Mouse (Mus musculus): Measurements from ENCODE around the gene Eri2. TPM values are rescaled to one million over a fixed set of nuclear protein-coding genes. Genes with fewer than 3 reads are reported as not detected.

The Eri2 gene
- 18.5 and 18.8 TPM in 2 replicates for polyA plus RNA-seq (2015; fragmentation: Nextera tagmentation; extraction: Ambion mirVana)

DNA sequence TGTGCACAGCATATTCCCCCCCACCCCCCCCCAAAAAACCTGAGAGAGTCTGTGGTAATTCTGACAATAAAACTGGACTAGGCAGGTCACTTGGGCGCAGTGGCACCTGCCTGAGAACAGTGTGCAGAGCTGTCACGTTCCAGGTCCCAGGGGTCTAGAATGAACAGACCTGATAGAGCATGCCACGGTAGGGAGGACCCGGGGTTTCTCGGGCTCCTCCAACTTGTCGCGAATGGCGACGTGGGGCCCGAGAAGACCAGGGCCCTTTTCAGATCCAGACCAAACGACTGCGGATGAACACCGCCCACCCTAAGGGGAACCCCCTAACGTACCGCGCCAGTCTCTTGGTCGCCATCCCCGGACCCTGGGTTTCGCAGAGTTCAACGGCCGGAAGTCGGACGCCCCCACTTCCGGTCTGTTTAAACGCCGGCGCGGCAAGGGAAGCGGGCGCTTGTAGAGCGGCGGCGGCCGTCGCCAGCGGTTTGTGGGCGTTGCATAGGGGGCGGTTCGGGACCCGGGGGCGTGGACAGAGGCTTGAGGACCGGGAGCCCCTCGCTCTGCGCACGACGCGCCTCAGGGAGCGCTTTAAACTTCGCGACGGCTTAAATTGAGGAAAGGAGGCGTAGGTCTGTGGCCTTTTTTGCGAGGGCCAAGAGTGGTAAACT, at the start of gene Eri2, which contains the start of gene Rexo5:
Gene Eri2 (minus strand): TSS at position 473 of the 665 bp plus-strand sequence.
Gene Rexo5 (plus strand): TSS at position 421 of the 665 bp plus-strand sequence.
- Histone ChIP-seq H3K4me2 (peak within 1 kb of the TSS; percentile 74), H3K27ac (peak within 1 kb of the TSS; percentile 69), H3K4me1 (replicated peaks) (peaks cover 21% of the 10 kb centered on the region), H3K36me3 (peaks cover 16% of the 10 kb centered on the region), H3K4me3 (peak within 1 kb of the TSS; percentile 69), H3K27me3 (no peaks in the 10 kb centered on the region), H3K9me3 (no peaks in the 10 kb centered on the region), H3K9ac (peak within 1 kb of the TSS; percentile 76)
- under 1% methylated on average over 53 of the region's 53 CpGs for WGBS
- peak; percentile 98 for ATAC-seq (ENCODE audit: low FRiP score)

DNA sequence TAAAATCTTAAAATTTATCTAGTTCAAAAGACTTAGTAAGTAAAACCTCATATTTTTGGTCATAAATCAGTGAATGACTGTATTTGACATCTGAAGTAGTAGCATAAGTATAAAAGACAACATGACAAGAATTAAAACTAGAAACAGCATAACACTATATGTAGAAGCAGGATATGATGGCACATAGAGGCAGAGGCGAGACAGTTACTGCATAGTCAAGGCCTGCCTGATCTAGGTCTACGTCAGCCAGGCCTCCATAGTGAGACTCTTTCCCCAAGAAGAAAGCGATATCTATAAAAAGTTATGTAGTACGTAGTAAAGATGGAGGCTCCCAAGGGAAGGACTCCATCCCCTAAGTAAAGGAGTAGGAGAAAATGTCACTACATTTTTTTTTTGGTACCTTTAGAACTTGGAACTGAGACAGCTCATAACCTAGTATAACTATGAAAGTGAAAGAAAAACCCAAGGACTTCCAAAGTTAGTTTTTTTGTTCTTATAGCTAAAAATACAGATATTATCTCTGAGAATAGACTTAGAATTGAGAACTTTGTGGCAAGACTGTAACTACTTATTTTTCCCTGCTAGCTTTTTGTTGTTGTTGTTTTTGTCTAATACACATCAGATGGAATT, 48.1 kb upstream of the Eri2 start:
- Histone ChIP-seq H3K4me2 (no peak overlapping the region), H3K27me3 (no peaks in the 10 kb centered on the region), H3K27ac (no peak overlapping the region), H3K36me3 (no peaks in the 10 kb centered on the region), H3K4me1 (replicated peaks) (no peaks in the 10 kb centered on the region), H3K9ac (no peak overlapping the region), H3K9me3 (no peaks in the 10 kb centered on the region), H3K4me3 (no peak overlapping the region)
- ATAC-seq (ENCODE audit: low FRiP score): no peak
- WGBS: 94% methylated on average over 4 of the region's 4 CpGs

DNA sequence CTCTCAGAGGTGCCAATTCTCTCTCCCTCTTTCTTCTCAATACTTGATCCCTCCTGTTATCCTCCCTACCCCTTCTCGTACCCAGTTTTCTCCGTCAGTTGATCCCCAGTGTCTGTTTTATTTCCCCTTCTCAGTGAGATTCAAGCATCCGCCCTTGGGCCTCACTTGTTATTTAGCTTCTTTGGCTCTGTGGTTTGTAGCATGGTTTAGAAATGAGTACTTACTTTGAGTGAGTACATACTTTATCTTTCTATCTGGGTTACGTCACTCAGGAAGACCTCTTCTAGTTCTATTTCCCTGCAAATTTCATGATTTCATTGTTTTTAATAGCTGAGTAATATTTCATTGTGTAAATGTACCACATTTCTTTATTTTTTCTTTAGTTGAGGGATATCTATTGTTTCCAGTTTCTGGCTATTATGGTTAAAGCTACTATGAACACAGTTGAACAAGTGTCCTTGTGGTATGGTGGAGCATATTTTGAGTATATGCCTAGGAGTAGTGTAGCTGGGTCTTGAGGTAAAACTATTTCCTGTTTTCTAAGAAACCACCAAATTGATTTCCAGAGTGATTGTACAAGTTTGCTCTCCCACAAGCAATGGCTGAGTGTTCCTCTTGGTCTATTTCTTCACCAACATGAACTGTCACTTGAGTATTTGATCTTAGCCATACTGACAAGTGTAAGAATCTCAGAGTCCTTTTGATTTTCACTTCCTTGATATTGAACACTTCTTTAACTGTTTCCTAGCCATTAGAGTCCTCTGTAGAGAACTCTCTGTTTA, 42.3 kb upstream of the Eri2 start:
- Histone ChIP-seq H3K27ac (no peak overlapping the region), H3K4me3 (no peak overlapping the region), H3K27me3 (no peaks in the 10 kb centered on the region), H3K9me3 (no peaks in the 10 kb centered on the region), H3K9ac (no peak overlapping the region), H3K4me1 (replicated peaks) (no peaks in the 10 kb centered on the region), H3K4me2 (no peak overlapping the region), H3K36me3 (0 out of 2 replicates have a peak, but pooled peaks cover 2% of the 10 kb centered on the region)
- WGBS: 96% methylated on average over 4 of the region's 4 CpGs
- no peak for ATAC-seq (ENCODE audit: low FRiP score)

DNA sequence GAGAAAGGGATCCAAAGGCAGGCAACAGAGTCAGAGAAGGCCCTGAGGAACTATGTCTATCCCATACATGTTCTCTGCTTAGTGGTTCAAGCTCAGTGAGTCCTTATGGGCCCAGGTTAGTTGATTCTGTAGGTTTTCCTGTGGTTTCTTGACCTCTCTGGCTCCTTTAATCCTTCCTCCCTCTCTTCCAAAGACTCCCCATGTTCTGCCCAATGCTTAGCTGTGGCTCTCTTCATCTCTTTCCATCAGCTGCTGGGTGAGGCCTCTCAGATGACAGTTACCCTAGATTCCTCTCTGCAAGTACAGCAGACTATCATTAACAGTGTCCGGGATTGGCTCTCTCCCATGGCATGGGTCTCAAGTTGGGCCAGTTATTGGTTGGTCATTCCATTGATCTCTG, 41.5 kb upstream of the Eri2 start:
- Histone ChIP-seq H3K36me3 (0 out of 2 replicates have a peak, but pooled peaks cover 2% of the 10 kb centered on the region), H3K4me3 (no peak overlapping the region), H3K27me3 (no peaks in the 10 kb centered on the region), H3K27ac (no peak overlapping the region), H3K4me2 (no peak overlapping the region), H3K4me1 (replicated peaks) (no peaks in the 10 kb centered on the region), H3K9ac (no peak overlapping the region), H3K9me3 (no peaks in the 10 kb centered on the region)
- 97% methylated on average over 1 of the region's 1 CpGs for WGBS
- ATAC-seq (ENCODE audit: low FRiP score): no peak

DNA sequence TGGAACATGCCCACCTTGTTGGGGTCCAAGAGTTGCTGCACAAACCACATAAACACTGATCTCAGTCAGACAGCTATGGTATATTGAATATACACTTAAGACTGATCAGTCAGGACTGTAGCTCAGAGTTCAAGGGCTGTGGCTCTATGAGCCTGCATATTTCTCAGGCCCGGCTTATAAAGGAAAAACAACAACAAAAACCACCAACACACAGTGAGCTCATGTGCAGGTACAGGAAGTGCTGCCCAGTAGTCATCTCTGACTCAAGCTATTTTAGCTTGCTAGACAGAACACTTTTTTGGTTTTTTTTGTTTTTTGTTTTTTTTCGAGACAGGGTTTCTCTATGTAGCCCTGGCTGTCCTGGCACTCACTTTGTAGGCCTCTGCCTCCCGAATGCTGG, 14.9 kb upstream of the Eri2 start:
- Histone ChIP-seq H3K9me3 (no peaks in the 10 kb centered on the region), H3K9ac (no peak overlapping the region), H3K27ac (no peak overlapping the region), H3K4me2 (no peak overlapping the region), H3K36me3 (peaks cover 11% of the 10 kb centered on the region; the same call in 1 of the 2 replicates), H3K27me3 (no peaks in the 10 kb centered on the region), H3K4me1 (replicated peaks) (no peaks in the 10 kb centered on the region), H3K4me3 (no peak overlapping the region)
- ATAC-seq (ENCODE audit: low FRiP score): no peak
- 95% methylated on average over 3 of the region's 3 CpGs for WGBS

DNA sequence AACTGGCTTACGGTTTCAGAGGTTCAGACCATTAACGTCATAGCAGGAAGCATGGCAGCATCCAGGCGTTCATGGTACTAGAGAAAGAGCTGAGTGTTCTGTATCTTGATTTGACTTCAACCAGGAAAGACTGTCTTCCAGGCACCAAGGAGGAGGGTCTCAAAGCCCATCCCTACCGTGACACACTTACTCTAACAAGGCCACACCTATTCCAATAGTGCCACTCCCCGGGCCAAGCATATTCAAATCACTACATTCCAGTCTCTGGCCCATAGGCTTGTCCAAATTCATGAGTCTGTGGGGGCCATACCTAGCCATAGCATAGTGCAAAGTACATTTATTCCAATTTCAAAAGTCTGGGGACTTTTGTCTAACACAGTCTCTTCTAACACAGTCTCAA, 13.5 kb upstream of the Eri2 start:
- Histone ChIP-seq H3K4me3 (no peak overlapping the region), H3K9me3 (no peaks in the 10 kb centered on the region), H3K4me1 (replicated peaks) (no peaks in the 10 kb centered on the region), H3K27ac (no peak overlapping the region), H3K9ac (no peak overlapping the region), H3K36me3 (peaks cover 11% of the 10 kb centered on the region; the same call in 1 of the 2 replicates), H3K4me2 (no peak overlapping the region), H3K27me3 (no peaks in the 10 kb centered on the region)
- 90% methylated on average over 5 of the region's 5 CpGs for WGBS
- no peak for ATAC-seq (ENCODE audit: low FRiP score)

DNA sequence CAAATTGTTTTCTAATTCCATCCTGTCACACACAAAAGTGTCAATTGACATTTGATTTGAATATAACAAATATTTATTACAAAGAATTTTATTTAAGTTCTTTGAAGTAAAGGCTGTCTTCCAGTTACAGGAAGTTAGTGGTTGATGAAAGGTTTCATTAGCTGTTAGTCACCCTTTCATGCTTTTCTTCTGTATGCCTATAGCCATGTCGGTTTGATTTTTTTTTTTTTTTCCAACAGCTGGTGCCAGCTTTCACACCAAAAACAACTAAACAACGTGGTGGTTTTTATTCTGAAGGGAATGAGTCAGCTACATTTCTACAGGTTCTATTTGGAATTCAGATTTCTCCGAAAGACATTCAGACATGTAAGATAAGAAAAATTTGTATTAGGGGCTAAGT, 7.1 kb upstream of the Eri2 start:
- Histone ChIP-seq H3K27me3 (no peaks in the 10 kb centered on the region), H3K9ac (no peak overlapping the region), H3K36me3 (0 out of 2 replicates have a peak, but pooled peaks cover 2% of the 10 kb centered on the region), H3K4me1 (replicated peaks) (no peaks in the 10 kb centered on the region), H3K27ac (no peak overlapping the region), H3K4me3 (no peak overlapping the region), H3K9me3 (no peaks in the 10 kb centered on the region), H3K4me2 (no peak overlapping the region)
- ATAC-seq (ENCODE audit: low FRiP score): no peak
- 89% methylated on average over 3 of the region's 3 CpGs for WGBS

DNA sequence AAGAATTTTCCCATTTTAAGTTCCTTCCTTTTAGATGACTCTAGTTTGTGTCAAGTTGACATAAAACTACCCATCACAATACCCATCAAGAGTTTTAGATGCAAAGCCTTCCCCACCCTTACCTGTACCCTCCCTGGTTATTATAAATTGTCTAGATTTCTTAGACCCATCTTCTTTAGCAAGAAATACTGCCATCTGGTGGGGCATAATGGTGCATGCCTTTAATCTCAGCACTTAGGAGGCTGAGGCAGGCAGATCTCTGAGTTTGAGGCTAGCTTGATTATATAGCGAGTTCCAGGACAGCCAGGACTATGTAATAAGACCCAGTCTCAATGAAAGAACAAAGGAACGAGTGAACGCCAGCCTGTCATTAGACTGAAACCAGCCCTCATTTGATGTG, 6.6 kb upstream of the Eri2 start:
- Histone ChIP-seq H3K4me3 (no peak overlapping the region), H3K27ac (no peak overlapping the region), H3K9me3 (no peaks in the 10 kb centered on the region), H3K9ac (no peak overlapping the region), H3K27me3 (no peaks in the 10 kb centered on the region), H3K4me2 (no peak overlapping the region), H3K4me1 (replicated peaks) (no peaks in the 10 kb centered on the region), H3K36me3 (0 out of 2 replicates have a peak, but pooled peaks cover 2% of the 10 kb centered on the region)
- ATAC-seq (ENCODE audit: low FRiP score): no peak
- 98% methylated on average over 3 of the region's 3 CpGs for WGBS

DNA sequence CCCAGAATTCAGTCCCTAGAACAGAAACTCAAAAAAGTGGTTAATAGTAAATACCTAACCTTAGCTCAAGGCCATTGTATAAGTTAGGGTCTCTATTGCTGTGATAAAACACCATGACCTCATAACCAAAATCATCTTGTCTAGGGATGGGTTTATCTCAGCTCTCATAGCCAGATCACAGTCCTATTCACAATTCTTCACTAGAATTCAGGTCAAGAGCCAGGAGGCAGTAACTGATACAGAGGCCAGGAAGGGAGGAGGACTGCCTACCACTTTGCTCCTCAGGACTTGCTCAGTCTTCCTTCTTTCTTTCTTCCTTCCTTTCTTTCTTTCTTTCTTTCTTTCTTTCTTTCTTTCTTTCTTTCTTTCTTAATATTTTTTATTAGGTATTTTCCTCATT, 1.5 kb upstream of the Eri2 start:
- H3K9ac ChIP-seq: peak overlapping the region; percentile 61; the same call in 1 of the 2 replicates
- peak overlapping the region; percentile 30 for H3K4me2 ChIP-seq
- H3K4me3 ChIP-seq: 0 out of 2 replicates have a peak overlapping the region, but pooled peaks have one; percentile 7
- no peaks in the 10 kb centered on the region for H3K27me3 ChIP-seq
- H3K27ac ChIP-seq: no peak overlapping the region
- no peaks in the 10 kb centered on the region for H3K9me3 ChIP-seq
- 0 out of 2 replicates have a peak, but pooled peaks cover 3% of the 10 kb centered on the region for H3K36me3 ChIP-seq
- peaks cover 21% of the 10 kb centered on the region for H3K4me1 ChIP-seq (replicated peaks)
- ATAC-seq (ENCODE audit: low FRiP score): no peak

DNA sequence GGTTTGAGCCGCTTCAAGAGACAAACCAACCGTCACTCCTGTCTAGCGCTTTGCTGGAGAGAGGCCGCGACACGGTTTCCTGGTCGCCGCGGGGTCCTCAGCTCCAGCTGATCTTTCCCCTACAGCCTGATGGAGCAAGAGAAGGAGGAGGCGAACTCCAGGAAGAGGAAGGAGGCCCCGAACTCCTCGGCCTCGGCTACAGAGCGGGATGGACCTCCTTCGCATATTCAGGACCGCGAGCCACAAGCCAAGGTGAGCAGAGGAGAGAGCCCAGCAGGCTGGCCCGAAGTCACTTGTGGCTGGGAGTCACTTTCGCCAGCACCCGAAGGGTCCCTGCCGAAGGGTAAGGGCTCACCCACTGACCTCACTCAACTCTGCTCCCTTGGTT, 387 bp upstream of the Eri2 start:
- peak overlapping the region; percentile 69 for H3K4me3 ChIP-seq
- ATAC-seq (ENCODE audit: low FRiP score): no peak
- peaks cover 21% of the 10 kb centered on the region for H3K4me1 ChIP-seq (replicated peaks)
- WGBS: under 1% methylated on average over 21 of the region's 21 CpGs
- H3K9ac ChIP-seq: peak overlapping the region; percentile 76
- peak overlapping the region; percentile 69 for H3K27ac ChIP-seq
- no peaks in the 10 kb centered on the region for H3K9me3 ChIP-seq
- peak overlapping the region; percentile 74 for H3K4me2 ChIP-seq
- no peaks in the 10 kb centered on the region for H3K27me3 ChIP-seq
- peaks cover 11% of the 10 kb centered on the region for H3K36me3 ChIP-seq

DNA sequence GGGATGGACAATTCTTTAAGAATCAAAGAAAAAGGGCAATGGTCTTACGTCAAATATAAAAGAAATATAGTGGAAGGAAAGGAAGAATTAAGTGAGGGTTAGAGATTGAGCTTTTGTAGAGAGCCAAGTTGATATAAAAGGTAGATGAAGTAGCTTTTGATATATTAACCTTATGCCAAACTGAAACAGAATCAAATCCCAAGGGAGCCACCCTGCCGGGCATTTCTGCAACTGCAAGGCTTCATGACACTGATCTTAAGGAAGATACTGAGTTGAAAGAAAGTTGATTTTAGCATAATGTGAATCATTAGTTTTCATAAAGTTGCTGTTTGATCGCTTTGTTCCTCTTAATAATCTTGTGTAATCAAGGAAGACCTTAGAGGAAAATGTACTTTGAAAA, 4.8 kb downstream of the Eri2 start:
- Histone ChIP-seq H3K9me3 (no peaks in the 10 kb centered on the region), H3K27me3 (no peaks in the 10 kb centered on the region), H3K9ac (no peak overlapping the region), H3K4me2 (no peak overlapping the region), H3K27ac (no peak overlapping the region), H3K4me1 (replicated peaks) (peaks cover 11% of the 10 kb centered on the region), H3K4me3 (no peak overlapping the region), H3K36me3 (peaks cover 51% of the 10 kb centered on the region)
- ATAC-seq (ENCODE audit: low FRiP score): no peak
- 92% methylated on average over 3 of the region's 3 CpGs for WGBS

DNA sequence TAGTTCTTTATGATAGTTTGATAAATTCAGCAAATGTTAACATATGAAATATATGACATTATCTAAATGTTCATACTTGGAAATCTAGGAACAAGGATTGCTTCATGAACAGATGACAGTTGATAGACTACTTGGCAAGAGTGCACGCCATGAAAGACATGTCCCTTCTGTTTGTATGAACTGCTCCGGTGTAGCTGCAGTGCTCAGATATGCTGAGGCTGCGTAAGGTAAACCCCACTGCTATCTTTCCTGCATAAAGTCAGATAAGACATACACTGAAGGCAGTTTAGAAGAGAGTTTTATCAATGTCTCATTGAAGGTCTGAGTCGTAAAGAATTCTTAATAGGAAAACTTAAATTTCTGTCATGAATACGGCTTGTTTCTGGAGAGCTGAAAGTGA, 8.9 kb downstream of the Eri2 start:
- Histone ChIP-seq H3K27ac (no peak overlapping the region), H3K36me3 (peaks cover 60% of the 10 kb centered on the region), H3K4me3 (no peak overlapping the region), H3K4me2 (no peak overlapping the region), H3K9ac (no peak overlapping the region), H3K4me1 (replicated peaks) (no peaks in the 10 kb centered on the region), H3K27me3 (no peaks in the 10 kb centered on the region), H3K9me3 (no peaks in the 10 kb centered on the region)
- no peak for ATAC-seq (ENCODE audit: low FRiP score)
- 97% methylated on average over 5 of the region's 5 CpGs for WGBS

Data from hindbrain, embryonic 13.5 days (tissue).